Mouse (Mus musculus): ENCODE measurements at regions not wholly inside any gene's neighbourhood (a gene's known extent, or its start where the extent isn't known, plus 50 kb on each side); places are given as distances from the start of the nearest gene placed in this dataset.

GRCm38 (mm10) chr9:98791709-98792108 is 50.6 kb upstream of the Prr23a1 start:
- no peak for DNase-seq (ENCODE audit: low spot score in 2 of 2)

- DNase-seq (ENCODE audit: low spot score in 2 of 2) = no peak
Measured at GRCm38 (mm10) chr9:98773651-98774185, 68.6 kb upstream of the Prr23a1 start.

GRCm38 (mm10) chr9:98773212-98773611 is 69.1 kb upstream of the Prr23a1 start:
- no peak for DNase-seq (ENCODE audit: low spot score in 2 of 2)

GRCm38 (mm10) chr9:98754764-98755163 is 87.5 kb upstream of the Prr23a1 start:
- no peak for DNase-seq (ENCODE audit: low spot score in 2 of 2)

- DNase-seq (ENCODE audit: low spot score in 2 of 2) = no peak
Measured at GRCm38 (mm10) chr9:98753356-98753953, 88.8 kb upstream of the Prr23a1 start.

- DNase-seq (ENCODE audit: low spot score in 2 of 2) = no peak
Measured at GRCm38 (mm10) chr9:98743785-98744184, 98.5 kb upstream of the Prr23a1 start.

GRCm38 (mm10) chr9:98727276-98727860 is 114.9 kb upstream of the Prr23a1 start:
- DNase-seq (ENCODE audit: low spot score in 2 of 2) = no peak

GRCm38 (mm10) chr9:98726638-98727037 is 115.7 kb upstream of the Prr23a1 start:
- no peak for DNase-seq (ENCODE audit: low spot score in 2 of 2)

- no peak for DNase-seq (ENCODE audit: low spot score in 2 of 2)
Measured at GRCm38 (mm10) chr9:98722885-98723284, 119.4 kb upstream of the Prr23a1 start.

GRCm38 (mm10) chr9:98721381-98721780 is 119.9 kb upstream of the Mrps22 start:
- DNase-seq (ENCODE audit: low spot score in 2 of 2) = no peak

- no peak for DNase-seq (ENCODE audit: low spot score in 2 of 2)
Measured at GRCm38 (mm10) chr9:98717701-98718270, 116.3 kb upstream of the Mrps22 start.

GRCm38 (mm10) chr9:98714661-98715060 is 113.2 kb upstream of the Mrps22 start:
- no peak for DNase-seq (ENCODE audit: low spot score in 2 of 2)

- no peak for DNase-seq (ENCODE audit: low spot score in 2 of 2)
Measured at GRCm38 (mm10) chr9:98712826-98713225, 111.4 kb upstream of the Mrps22 start.

- no peak for DNase-seq (ENCODE audit: low spot score in 2 of 2)
Measured at GRCm38 (mm10) chr9:98712023-98712563, 110.6 kb upstream of the Mrps22 start.

GRCm38 (mm10) chr9:98710155-98710710 is 108.8 kb upstream of the Mrps22 start:
- no peak for DNase-seq (ENCODE audit: low spot score in 2 of 2)

GRCm38 (mm10) chr9:98708001-98708680 is 106.7 kb upstream of the Mrps22 start:
- no peak for DNase-seq (ENCODE audit: low spot score in 2 of 2)

GRCm38 (mm10) chr9:98707491-98707890 is 106.0 kb upstream of the Mrps22 start:
- no peak for DNase-seq (ENCODE audit: low spot score in 2 of 2)

GRCm38 (mm10) chr9:98704131-98704530 is 102.7 kb upstream of the Mrps22 start:
- no peak for DNase-seq (ENCODE audit: low spot score in 2 of 2)

- no peak for DNase-seq (ENCODE audit: low spot score in 2 of 2)
Measured at GRCm38 (mm10) chr9:98703331-98703730, 101.9 kb upstream of the Mrps22 start.

- no peak for DNase-seq (ENCODE audit: low spot score in 2 of 2)
Measured at GRCm38 (mm10) chr9:98700571-98700970, 99.1 kb upstream of the Mrps22 start.

GRCm38 (mm10) chr9:98697155-98697554 is 95.7 kb upstream of the Mrps22 start:
- no peak for DNase-seq (ENCODE audit: low spot score in 2 of 2)

Measured in adrenal gland, adult 18-20 months (tissue).